Mouse (Mus musculus) forebrain, embryonic 14.5 days (tissue): ENCODE measurements at regions not wholly inside any gene's neighbourhood (a gene's known extent, or its start where the extent isn't known, plus 50 kb on each side); places are given as distances from the start of the nearest gene placed in this dataset.

Experiments used
- ATAC-seq: fragments of 200-750 bp; cut with Nextera tagmentation; 2 replicates; pipeline ENCODE4 v1.8.0; 2017; ENCODE audit warnings: mild to moderate bottlenecking, moderate library complexity
- DNase-seq: peaks from one replicate; pipeline ENCODE4 v3.0.0-alpha.2; 2015; ENCODE audit warnings: low spot score
- H3K27ac ChIP-seq: fragments of 300-500 bp; sonication (generic); 2 replicates; pipeline ENCODE4 v1.5.1; 2014; ENCODE audit warnings: low read depth, mild to moderate bottlenecking, control low read depth, low read length, moderate library complexity
- H3K27me3 ChIP-seq: fragments of 300-500 bp; sonication (generic); replicated peaks from 2 replicates; pipeline ENCODE4 v1.6.1; 2014; ENCODE audit warnings: low read length, control low read depth, mixed read lengths; ENCODE audit not compliant: control insufficient read depth, insufficient read depth
- H3K36me3 ChIP-seq: fragments of 300-500 bp; sonication (generic); 2 replicates; pipeline ENCODE4 v1.6.1; 2014; ENCODE audit warnings: low read length, control low read depth; ENCODE audit not compliant: control insufficient read depth, insufficient read depth
- H3K4me1 ChIP-seq: fragments of 300-500 bp; sonication (generic); 2 replicates; pipeline ENCODE4 v1.6.1; 2014; ENCODE audit warnings: antibody characterized with exemption, low read length, control low read depth; ENCODE audit not compliant: control insufficient read depth, insufficient read depth
- H3K4me2 ChIP-seq: fragments of 300-500 bp; sonication (generic); 2 replicates; pipeline ENCODE4 v1.6.1; 2014; ENCODE audit warnings: mild to moderate bottlenecking, control low read depth, low read length
- H3K4me3 ChIP-seq: fragments of 300-500 bp; sonication (generic); 2 replicates; pipeline ENCODE4 v1.5.1; 2014; ENCODE audit warnings: low read depth, low read length, control low read depth
- H3K9ac ChIP-seq: fragments of 300-500 bp; sonication (generic); 2 replicates; pipeline ENCODE4 v1.6.1; 2014; ENCODE audit warnings: mild to moderate bottlenecking, low read length, control low read depth, moderate library complexity
- H3K9me3 ChIP-seq: fragments of 300-500 bp; sonication (generic); replicated peaks from 2 replicates; pipeline ENCODE4 v1.6.1; 2016; ENCODE audit warnings: low read length, control low read depth, mixed read lengths; ENCODE audit not compliant: control insufficient read depth
- WGBS: fragments of 180-500 bp; shearing (Covaris S2); extraction: QIAGEN DNeasy Blood & Tissue Kit; methylation state at CpG from one replicate; pipeline ENCODE4 v1.1.7; 2014; 5-methylcytosine and 5-hydroxymethylcytosine counted together

DNA sequence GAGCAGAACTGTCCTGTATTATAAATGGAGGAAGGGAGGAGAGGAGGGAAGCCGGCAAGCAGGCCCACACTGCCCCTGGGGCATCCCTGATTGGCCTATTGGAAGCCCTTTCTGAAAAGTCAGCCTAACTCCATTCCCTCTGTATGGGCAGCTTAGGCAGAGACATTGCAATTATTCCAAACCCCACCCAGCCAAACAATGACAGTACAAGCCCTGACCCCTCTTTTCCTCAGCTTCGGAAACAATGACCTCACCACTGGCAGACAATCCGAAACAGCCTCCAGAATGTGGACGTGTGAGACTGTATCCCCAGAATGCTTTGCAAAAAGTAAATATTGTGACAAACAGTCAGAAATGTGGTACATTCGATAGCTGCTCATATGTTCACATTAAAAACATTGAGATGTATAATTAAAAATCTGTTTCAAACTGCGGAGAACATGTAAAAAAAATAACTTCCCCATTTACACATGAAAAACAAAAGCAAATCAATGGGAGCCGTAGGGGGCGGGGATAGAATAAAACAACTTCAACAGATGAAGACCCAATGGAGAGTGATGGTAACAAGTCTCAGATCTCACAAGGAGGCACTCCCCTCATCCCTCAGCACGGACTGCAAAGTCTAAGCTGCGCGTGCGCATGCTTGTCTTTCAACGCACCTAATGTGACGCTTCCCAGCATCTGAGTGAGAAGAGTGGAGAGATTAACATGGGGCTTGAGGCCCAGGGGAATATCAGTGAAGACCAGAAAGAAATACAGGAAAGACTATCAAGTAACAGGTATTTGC, 134.9 kb upstream of the Top1 start:
- DNase-seq: peak; percentile 77

DNA sequence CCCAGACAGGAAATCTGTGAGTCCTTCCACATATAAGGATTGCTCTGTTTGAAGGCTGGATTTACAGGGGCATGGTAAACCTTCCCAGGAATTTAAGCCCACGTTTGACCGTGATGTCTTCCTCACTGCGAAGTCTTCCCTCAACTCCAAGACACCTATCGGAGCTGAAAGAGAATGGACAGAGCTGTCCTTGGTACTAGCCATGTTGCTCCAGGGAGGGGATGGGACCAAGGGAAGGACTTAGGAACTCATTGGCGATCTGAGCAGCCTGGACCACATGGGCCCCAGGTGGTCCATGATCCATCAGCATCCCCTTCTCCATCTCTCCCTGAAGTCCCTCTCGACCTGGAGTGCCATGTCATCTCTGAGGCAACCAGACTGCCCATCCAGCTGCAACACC, 130.1 kb upstream of the Top1 start:
- Histone ChIP-seq H3K9me3 (no peaks in the 10 kb centered on the region), H3K27me3 (0 out of 2 replicates have a peak, but pooled peaks cover 2% of the 10 kb centered on the region), H3K36me3 (no peaks in the 10 kb centered on the region), H3K4me1 (peaks cover 1% of the 10 kb centered on the region; the same call in 1 of the 2 replicates), H3K9ac (no peak overlapping the region), H3K4me3 (no peak overlapping the region), H3K4me2 (no peak overlapping the region), H3K27ac (no peak overlapping the region)
- ATAC-seq (no peak), DNase-seq (no peak)
- 63% methylated on average over 6 of the region's 6 CpGs for WGBS

More for the DNA sequence above, 134.9 kb upstream of the Top1 start:
- Histone ChIP-seq H3K9ac (no peak overlapping the region), H3K36me3 (no peaks in the 10 kb centered on the region), H3K9me3 (no peaks in the 10 kb centered on the region), H3K27me3 (0 out of 2 replicates have a peak, but pooled peaks cover 2% of the 10 kb centered on the region), H3K4me2 (no peak overlapping the region), H3K4me3 (no peak overlapping the region), H3K4me1 (peaks cover 13% of the 10 kb centered on the region; the same call in 1 of the 2 replicates), H3K27ac (no peak overlapping the region)
- 38% methylated on average over 14 of the region's 14 CpGs for WGBS
- ATAC-seq: peak; percentile 67

DNA sequence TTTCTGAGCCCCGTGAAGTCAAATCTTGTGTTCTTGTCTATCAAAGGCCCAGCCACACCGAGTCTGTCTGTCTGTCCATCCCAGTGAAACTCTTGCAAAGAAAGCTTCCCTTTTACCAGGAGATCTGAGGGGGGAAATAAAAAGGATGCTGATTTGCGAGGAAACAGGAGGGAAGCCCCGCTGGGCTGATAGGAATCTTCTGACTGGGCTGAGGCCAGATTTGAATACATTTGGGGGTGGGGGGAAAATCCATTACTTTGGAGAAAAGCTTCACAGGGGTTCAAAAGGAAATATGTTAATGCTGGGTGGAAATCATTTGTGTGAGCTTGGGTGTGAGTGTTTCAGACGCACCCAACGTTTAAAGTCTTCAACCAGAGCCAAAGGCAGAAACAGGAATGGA, 129.2 kb upstream of the Top1 start:
- no peak for DNase-seq
- H3K4me2 ChIP-seq: no peak overlapping the region
- no peaks in the 10 kb centered on the region for H3K36me3 ChIP-seq
- no peaks in the 10 kb centered on the region for H3K4me1 ChIP-seq
- H3K9me3 ChIP-seq: no peaks in the 10 kb centered on the region
- no peak overlapping the region for H3K27ac ChIP-seq
- H3K4me3 ChIP-seq: no peak overlapping the region
- 16% methylated on average over 6 of the region's 6 CpGs for WGBS
- 0 out of 2 replicates have a peak, but pooled peaks cover 2% of the 10 kb centered on the region for H3K27me3 ChIP-seq
- no peak for ATAC-seq
- H3K9ac ChIP-seq: no peak overlapping the region

DNA sequence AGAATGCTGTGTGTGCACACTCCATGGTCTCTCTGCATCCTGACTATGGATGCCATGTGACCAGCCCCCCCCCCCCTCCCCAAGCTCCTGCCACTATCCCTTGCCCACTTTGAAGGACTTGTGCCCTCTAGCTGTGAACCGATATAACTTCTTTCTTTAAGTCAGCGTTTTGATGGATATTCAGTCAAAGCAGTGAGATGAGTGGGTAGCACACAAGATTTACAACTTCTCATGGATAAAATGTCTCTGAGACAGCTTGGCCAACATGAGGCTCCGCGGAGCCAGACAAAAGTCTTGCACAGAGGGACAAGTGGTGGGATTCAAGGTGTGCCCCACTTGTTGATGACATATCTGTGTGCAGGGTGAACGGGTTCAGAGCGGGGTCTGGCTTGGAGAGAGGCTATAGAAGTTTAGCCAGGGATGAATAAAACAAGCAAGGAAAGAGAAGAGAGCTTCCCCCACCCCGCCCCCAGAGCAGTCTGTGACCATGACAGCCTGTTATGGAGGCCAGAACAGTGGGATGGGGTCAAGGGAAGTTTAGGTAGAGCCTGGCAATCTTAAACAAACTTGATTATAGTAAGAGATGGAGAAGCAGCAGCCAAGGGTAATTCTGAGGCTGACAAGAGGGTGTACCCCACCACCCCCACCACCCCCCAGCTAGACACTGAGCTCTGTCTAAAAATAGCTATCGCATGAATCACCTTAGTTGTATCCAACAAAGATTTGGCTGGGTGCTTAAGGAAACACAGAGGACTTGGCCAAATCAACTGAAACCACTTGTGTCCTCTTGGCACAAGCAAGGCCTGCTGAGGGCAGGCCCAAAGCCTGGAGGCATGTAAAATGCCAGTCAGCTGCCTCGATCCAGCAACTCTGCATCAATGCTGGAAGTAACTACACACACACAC, 120.1 kb upstream of the Top1 start:
- Histone ChIP-seq H3K27ac (no peak overlapping the region), H3K9ac (no peak overlapping the region), H3K4me3 (no peak overlapping the region), H3K4me2 (no peak overlapping the region), H3K4me1 (no peaks in the 10 kb centered on the region), H3K9me3 (no peaks in the 10 kb centered on the region), H3K36me3 (no peaks in the 10 kb centered on the region), H3K27me3 (no peaks in the 10 kb centered on the region)
- 83% methylated on average over 9 of the region's 9 CpGs for WGBS
- DNase-seq: peak; percentile 43
- no peak for ATAC-seq

DNA sequence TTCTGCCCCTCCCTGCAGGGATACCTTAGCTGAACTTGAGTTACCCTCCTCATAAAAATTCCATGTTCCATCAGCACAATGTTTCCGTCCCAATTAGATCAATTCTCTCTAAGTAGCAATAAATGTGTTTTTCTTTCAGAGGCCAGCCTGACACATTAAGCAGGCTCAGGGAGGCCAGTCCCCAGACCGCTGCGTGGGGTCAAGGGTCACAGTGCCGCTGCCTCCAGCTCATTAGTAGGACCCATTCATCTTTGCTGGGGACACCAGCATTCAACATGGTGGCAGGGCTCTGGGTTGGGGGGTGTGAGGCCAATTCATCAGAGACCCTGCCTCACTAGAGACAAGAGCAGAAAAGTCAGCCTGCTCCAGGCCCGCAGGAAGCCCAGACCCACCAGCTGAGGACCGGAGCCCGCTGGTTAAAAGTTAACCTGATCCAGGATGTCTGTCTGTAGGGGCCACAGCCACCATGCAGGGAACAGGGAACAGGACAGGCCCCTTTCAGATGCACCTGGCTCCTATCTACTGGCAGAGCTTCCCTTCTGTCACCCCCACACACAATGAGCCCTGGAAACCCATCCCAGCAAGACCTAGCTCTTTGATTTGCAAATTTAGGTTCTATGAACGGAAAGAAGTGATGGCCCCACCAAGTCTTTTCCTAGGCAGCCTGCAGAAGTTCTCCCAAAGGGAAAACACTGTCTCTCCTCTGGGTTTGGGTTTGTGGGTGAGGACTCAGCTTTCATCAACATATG, 119.1 kb upstream of the Top1 start:
- H3K36me3 ChIP-seq: no peaks in the 10 kb centered on the region
- no peak overlapping the region for H3K4me2 ChIP-seq
- H3K9me3 ChIP-seq: no peaks in the 10 kb centered on the region
- H3K9ac ChIP-seq: no peak overlapping the region
- WGBS: 55% methylated on average over 8 of the region's 8 CpGs
- no peak overlapping the region for H3K4me3 ChIP-seq
- ATAC-seq: no peak
- no peaks in the 10 kb centered on the region for H3K27me3 ChIP-seq
- no peak for DNase-seq
- H3K4me1 ChIP-seq: no peaks in the 10 kb centered on the region
- no peak overlapping the region for H3K27ac ChIP-seq

DNA sequence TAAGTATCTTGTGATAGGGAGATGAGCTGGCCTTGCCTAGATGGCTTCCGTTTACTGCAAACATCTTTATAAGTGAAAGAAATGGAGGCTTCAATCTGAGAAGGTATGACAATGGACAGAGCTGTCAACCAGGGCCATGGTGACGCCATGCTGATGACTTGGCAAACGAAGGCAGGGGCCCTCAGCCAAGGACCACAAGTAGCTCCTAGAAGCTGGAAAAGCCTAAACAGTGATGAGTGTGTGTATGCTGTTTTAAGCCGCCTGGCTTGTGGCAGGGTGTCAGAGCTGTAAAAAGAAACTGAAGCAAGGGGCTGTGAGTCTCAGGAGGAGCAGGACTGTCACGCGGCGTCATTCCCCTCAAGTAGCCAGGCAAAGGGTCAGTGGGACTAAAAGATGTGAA, 116.4 kb upstream of the Top1 start:
- Histone ChIP-seq H3K27me3 (no peaks in the 10 kb centered on the region), H3K9me3 (no peaks in the 10 kb centered on the region), H3K36me3 (no peaks in the 10 kb centered on the region), H3K4me2 (no peak overlapping the region), H3K4me1 (no peaks in the 10 kb centered on the region), H3K4me3 (no peak overlapping the region), H3K27ac (no peak overlapping the region), H3K9ac (no peak overlapping the region)
- WGBS: 71% methylated on average over 7 of the region's 7 CpGs
- ATAC-seq (no peak), DNase-seq (no peak)

DNA sequence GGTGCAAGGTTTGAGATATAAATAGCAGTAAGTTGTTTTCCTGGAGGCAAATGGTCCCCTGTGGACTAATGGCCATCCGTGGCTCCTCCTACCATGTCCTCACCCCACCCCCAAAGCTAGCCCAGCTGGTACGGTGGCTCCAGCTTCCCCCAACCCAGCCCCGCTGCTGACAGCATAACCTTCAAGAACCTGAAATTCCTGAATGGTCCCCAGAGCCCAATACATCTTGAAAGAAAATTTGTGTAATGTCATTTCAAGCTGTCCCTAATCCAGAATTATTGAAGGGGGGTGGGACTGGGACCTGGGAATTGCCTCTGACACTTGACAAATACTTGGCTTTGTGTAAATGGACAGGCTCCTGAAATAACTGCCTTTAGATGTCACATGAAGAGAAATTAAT, 115.3 kb upstream of the Top1 start:
- Histone ChIP-seq H3K27me3 (no peaks in the 10 kb centered on the region), H3K27ac (no peak overlapping the region), H3K4me2 (no peak overlapping the region), H3K9me3 (no peaks in the 10 kb centered on the region), H3K9ac (no peak overlapping the region), H3K4me3 (no peak overlapping the region), H3K36me3 (no peaks in the 10 kb centered on the region), H3K4me1 (no peaks in the 10 kb centered on the region)
- WGBS: 79% methylated on average over 3 of the region's 3 CpGs
- ATAC-seq (no peak), DNase-seq (no peak)

DNA sequence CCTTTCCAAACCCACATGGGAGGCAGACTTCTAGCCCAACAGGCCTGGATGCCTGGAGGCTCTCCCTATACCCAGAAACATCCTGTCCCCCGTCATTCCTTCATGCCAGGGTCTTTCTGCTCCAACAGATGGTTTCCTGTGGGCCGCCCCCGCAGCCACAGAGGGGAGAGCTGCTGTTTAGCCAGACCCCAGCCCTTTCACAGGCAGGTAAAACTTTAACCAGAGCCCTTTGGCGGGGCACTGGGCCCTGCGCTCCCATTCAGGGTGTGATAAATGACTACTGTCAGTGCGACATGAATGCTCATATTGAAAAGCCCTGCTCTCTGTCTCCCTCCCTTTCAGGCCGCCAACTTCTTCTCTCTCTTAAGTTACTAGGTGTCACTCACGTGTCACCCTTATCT, 108.4 kb upstream of the Top1 start:
- H3K4me2 ChIP-seq: no peak overlapping the region
- DNase-seq: no peak
- H3K4me3 ChIP-seq: no peak overlapping the region
- H3K4me1 ChIP-seq: no peaks in the 10 kb centered on the region
- H3K9me3 ChIP-seq: no peaks in the 10 kb centered on the region
- 50% methylated on average over 8 of the region's 8 CpGs for WGBS
- H3K36me3 ChIP-seq: no peaks in the 10 kb centered on the region
- H3K27me3 ChIP-seq: no peaks in the 10 kb centered on the region
- no peak overlapping the region for H3K27ac ChIP-seq
- no peak overlapping the region for H3K9ac ChIP-seq
- no peak for ATAC-seq
